Comparison of ENCODE assay signal across 10 mouse cellular contexts in the genomic region with DNA sequence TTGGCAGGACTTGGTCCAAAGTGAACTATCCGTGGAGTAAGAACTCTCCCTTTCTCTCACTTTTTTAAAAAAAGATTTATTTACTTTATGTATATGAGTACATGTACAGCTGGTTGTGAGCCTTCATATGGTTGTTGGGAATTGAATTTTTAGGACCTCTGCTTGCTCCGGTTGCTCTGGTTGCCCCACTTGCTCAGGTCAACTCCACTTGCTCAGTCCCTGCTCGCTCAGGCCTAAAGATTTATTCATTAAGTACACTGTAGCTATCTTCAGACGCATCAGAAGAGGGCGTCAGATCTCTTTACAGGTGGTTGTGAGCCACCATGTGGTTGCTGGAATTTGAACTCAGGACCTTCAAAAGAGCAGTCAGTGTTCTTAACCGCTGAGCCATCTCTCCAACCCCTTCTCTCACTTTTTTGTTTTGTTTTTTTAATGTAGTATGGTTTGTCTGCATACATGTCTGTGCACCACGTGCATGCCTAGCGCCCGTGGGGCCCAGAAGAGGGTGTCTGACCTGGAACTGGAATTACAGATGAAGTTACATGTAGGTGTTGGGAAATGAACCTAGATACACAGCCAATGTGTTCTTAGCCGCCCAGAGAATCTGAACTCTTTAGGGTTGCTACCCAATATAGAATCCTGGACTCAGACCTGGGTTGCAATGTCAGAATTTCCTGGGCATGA. TPM values are rescaled to one million over a fixed set of nuclear protein-coding genes. Genes with fewer than 3 reads are reported as not detected.
A peak's percentile ranks its signal among the peaks of the same experiment; 100 is the strongest.
DNase-seq lines count a peak whose midpoint lies in the region; ATAC-seq and TF ChIP-seq lines count a peak whose summit lies in the region.
"Not testable (repeated sequence)": the region's sequence is repeated elsewhere in the genome, so short reads cannot be mapped to it uniquely, and the experiment has no call there.
"Had no signal": no experiment of that assay in that cellular context is flagged by ENCODE, and none has a peak within 500 bp of the region (broad histone marks: within the 10 kb centered on the region; RNA-seq: fewer than 3 reads in every experiment).

No protein-coding gene starts in this region.

- TF ChIP-seq POLR2A in ES-Bruce4 (IDR thresholded peaks at IDR 0.05; ENCODE audit: insufficient read depth, low read length); testis, adult 2 months (IDR thresholded peaks at IDR 0.05; ENCODE audit: control insufficient read depth, low read depth, low read length): not testable (repeated sequence)

- not testable (repeated sequence) for ATAC-seq in embryonic facial prominence, embryonic 14.5 days (ENCODE audit: low read depth); heart, embryonic 11.5 days (replicated peaks; ENCODE audit: insufficient number of reproducible peaks, low FRiP score, low TSS enrichment); hindbrain, postnatal 0 days; lung, embryonic 14.5 days (ENCODE audit: insufficient read depth)
- 0 out of 2 replicates have a peak, but pooled peaks have one; percentile 1 for ATAC-seq in midbrain, postnatal 0 days (ENCODE audit: low FRiP score)

- peak overlapping the region; percentile 72 for H3K27ac ChIP-seq in ES-Bruce4 (ENCODE audit: insufficient read depth, low read length)
- peak overlapping the region; percentile 48; the same call in 1 of the 2 replicates for H3K27ac ChIP-seq in embryonic facial prominence, embryonic 14.5 days (replicated peaks; ENCODE audit: low read depth, low read length)
- H3K27ac ChIP-seq in heart, embryonic 11.5 days (ENCODE audit: low read depth, low read length), result 0 out of 2 replicates have a peak overlapping the region, but pooled peaks have one; percentile 29
- peak overlapping the region; percentile 36; the same call in 1 of the 2 replicates for H3K27ac ChIP-seq in hindbrain, postnatal 0 days
- H3K27ac ChIP-seq in limb, embryonic 10.5 days, result peak overlapping the region; percentile 25; the same call in 1 of the 2 replicates
- H3K27ac ChIP-seq in lung, embryonic 14.5 days (ENCODE audit: low read depth), result peak overlapping the region; percentile 58
- not testable (repeated sequence) for H3K27ac ChIP-seq in midbrain, postnatal 0 days (ENCODE audit: low read depth, low read length); testis, adult 2 months (ENCODE audit: control insufficient read depth, insufficient read depth, low read depth, low read length)

- not testable (repeated sequence) for TF ChIP-seq CTCF in ES-Bruce4 (IDR thresholded peaks at IDR 0.05; ENCODE audit: low read depth, low read length); testis, adult 2 months (IDR thresholded peaks at IDR 0.05; ENCODE audit: control insufficient read depth, insufficient read depth, insufficient replicate concordance, low read depth, low read length)
- peak; percentile 14; the same call in 1 of the 2 replicates for TF ChIP-seq CTCF in hindbrain, postnatal 0 days (IDR thresholded peaks at IDR 0.05; ENCODE audit: low read depth)
- peak; percentile 3; the same call in 1 of the 2 replicates for TF ChIP-seq CTCF in lung, embryonic 14.5 days (IDR thresholded peaks at IDR 0.05; ENCODE audit: low read depth)
- peak; percentile 25; the same call in 1 of the 2 replicates for TF ChIP-seq CTCF in midbrain, postnatal 0 days (IDR thresholded peaks at IDR 0.05)

- TF ChIP-seq EP300 in ES-Bruce4 (IDR thresholded peaks at IDR 0.05; ENCODE audit: insufficient read depth, low read depth, low read length), result not testable (repeated sequence)

- 52% methylated on average over 10 of the region's 10 CpGs for WGBS in embryonic facial prominence, embryonic 14.5 days
- WGBS in heart, embryonic 11.5 days (ENCODE audit: insufficient replicate concordance), result 53% methylated on average over 10 of the region's 10 CpGs
- 44% methylated on average over 10 of the region's 10 CpGs for WGBS in hindbrain, postnatal 0 days
- 52% methylated on average over 10 of the region's 10 CpGs for WGBS in limb, embryonic 10.5 days
- 46% methylated on average over 10 of the region's 10 CpGs for WGBS in lung, embryonic 14.5 days
- WGBS in midbrain, postnatal 0 days, result 52% methylated on average over 10 of the region's 10 CpGs

- not testable (repeated sequence) for H3K36me3 ChIP-seq in ES-Bruce4 (ENCODE audit: control insufficient read depth, insufficient read depth, low read length, poor library complexity, severe bottlenecking); embryonic facial prominence, embryonic 14.5 days (ENCODE audit: control insufficient read depth, insufficient read depth, low read length); heart, embryonic 11.5 days (ENCODE audit: control insufficient read depth, insufficient read depth, low read length); hindbrain, postnatal 0 days (ENCODE audit: insufficient read depth, low read length); lung, embryonic 14.5 days (ENCODE audit: insufficient read depth); midbrain, postnatal 0 days (ENCODE audit: insufficient read depth, low read length); testis, adult 2 months (ENCODE audit: control insufficient read depth, insufficient read depth, low read length)
- peaks cover 11% of the 10 kb centered on the region for H3K36me3 ChIP-seq in limb, embryonic 10.5 days

- peak overlapping the region; percentile 33 for H3K4me3 ChIP-seq in ES-Bruce4 (ENCODE audit: low read depth, low read length)
- peak overlapping the region; percentile 86 for H3K4me3 ChIP-seq in embryonic facial prominence, embryonic 14.5 days (ENCODE audit: low read depth, low read length)
- peak overlapping the region; percentile 94 for H3K4me3 ChIP-seq in heart, embryonic 11.5 days (ENCODE audit: low read depth, low read length)
- H3K4me3 ChIP-seq in hindbrain, postnatal 0 days (ENCODE audit: low read length), result peak overlapping the region; percentile 78
- H3K4me3 ChIP-seq in limb, embryonic 10.5 days, result peak overlapping the region; percentile 74
- peak overlapping the region; percentile 91 for H3K4me3 ChIP-seq in lung, embryonic 14.5 days (ENCODE audit: low read depth, low read length)
- H3K4me3 ChIP-seq in midbrain, postnatal 0 days (ENCODE audit: low read depth, low read length), result peak overlapping the region; percentile 86; the same call in 1 of the 2 replicates
- peak overlapping the region; percentile 92 for H3K4me3 ChIP-seq in testis, adult 2 months (ENCODE audit: control insufficient read depth, low read depth, low read length)

- not testable (repeated sequence) for H3K27me3 ChIP-seq in ES-Bruce4 (ENCODE audit: control insufficient read depth, insufficient read depth, low read length, poor library complexity, severe bottlenecking); embryonic facial prominence, embryonic 14.5 days (replicated peaks; ENCODE audit: control insufficient read depth, insufficient read depth, low read length); heart, embryonic 11.5 days (ENCODE audit: control insufficient read depth, insufficient read depth, low read length); hindbrain, postnatal 0 days (ENCODE audit: insufficient read depth, low read length); limb, embryonic 10.5 days (ENCODE audit: low read depth, poor library complexity, severe bottlenecking); lung, embryonic 14.5 days (ENCODE audit: insufficient read depth, low read length); midbrain, postnatal 0 days (ENCODE audit: insufficient read depth, low read length); testis, adult 2 months (ENCODE audit: control insufficient read depth, insufficient read depth, low read length)

- H3K9ac ChIP-seq in ES-Bruce4 (ENCODE audit: low read depth, poor library complexity, severe bottlenecking), result peak overlapping the region; percentile 59; the same call in 1 of the 2 replicates
- H3K9ac ChIP-seq in embryonic facial prominence, embryonic 14.5 days (ENCODE audit: low read depth, low read length); heart, embryonic 11.5 days (ENCODE audit: low read depth, low read length); hindbrain, postnatal 0 days (replicated peaks; ENCODE audit: low read length); lung, embryonic 14.5 days; midbrain, postnatal 0 days (replicated peaks; ENCODE audit: low read length, poor library complexity, severe bottlenecking): not testable (repeated sequence)

- H3K4me1 ChIP-seq in ES-Bruce4 (ENCODE audit: control insufficient read depth, insufficient read depth, low read length); heart, embryonic 11.5 days (ENCODE audit: control insufficient read depth, insufficient read depth, low read length); hindbrain, postnatal 0 days (ENCODE audit: insufficient read depth, low read length); lung, embryonic 14.5 days (ENCODE audit: insufficient read depth); midbrain, postnatal 0 days (ENCODE audit: insufficient read depth, low read length); testis, adult 2 months (ENCODE audit: control insufficient read depth, insufficient read depth, low read length): not testable (repeated sequence)
- H3K4me1 ChIP-seq in embryonic facial prominence, embryonic 14.5 days (ENCODE audit: control insufficient read depth, insufficient read depth, low read length), result peaks cover 11% of the 10 kb centered on the region; the same call in 1 of the 2 replicates
- H3K4me1 ChIP-seq in limb, embryonic 10.5 days, result peaks cover 16% of the 10 kb centered on the region

- H3K9me3 ChIP-seq in ES-Bruce4 (replicated peaks; ENCODE audit: control insufficient read depth, insufficient read depth, low read length, poor library complexity, severe bottlenecking); embryonic facial prominence, embryonic 14.5 days (ENCODE audit: control insufficient read depth, low read length); heart, embryonic 11.5 days (replicated peaks; ENCODE audit: control insufficient read depth, low read length); hindbrain, postnatal 0 days (ENCODE audit: low read length); limb, embryonic 10.5 days (replicated peaks); lung, embryonic 14.5 days (ENCODE audit: low read depth, low read length); midbrain, postnatal 0 days (ENCODE audit: low read length): not testable (repeated sequence)

- DNase-seq in embryonic facial prominence, embryonic 14.5 days (ENCODE audit: low spot score); hindbrain, postnatal 0 days (ENCODE audit: low spot score); limb, embryonic 10.5 days (ENCODE audit: low spot score); lung, embryonic 14.5 days; midbrain, postnatal 0 days (ENCODE audit: low spot score): not testable (repeated sequence)

- peak overlapping the region; percentile 43 for H3K4me2 ChIP-seq in embryonic facial prominence, embryonic 14.5 days (ENCODE audit: low read depth, low read length)
- H3K4me2 ChIP-seq in heart, embryonic 11.5 days, result peak overlapping the region; percentile 39
- H3K4me2 ChIP-seq in hindbrain, postnatal 0 days (ENCODE audit: low read depth, low read length), result peak overlapping the region; percentile 65
- H3K4me2 ChIP-seq in lung, embryonic 14.5 days, result peak overlapping the region; percentile 46
- 0 out of 2 replicates have a peak overlapping the region, but pooled peaks have one; percentile 24 for H3K4me2 ChIP-seq in midbrain, postnatal 0 days (ENCODE audit: low read depth, low read length, poor library complexity, severe bottlenecking)

RNA-seq across cellular contexts. Expression of a gene that starts 12.8 kb away (rescaled TPM):
- polyA plus RNA-seq in ES-Bruce4 (2011; ENCODE audit: insufficient read depth, insufficient read length, low read depth, missing spikeins), result 0.42 and 0.99 TPM in 2 replicates
- polyA plus RNA-seq in embryonic facial prominence, embryonic 14.5 days (2014; fragmentation: Nextera tagmentation; extraction: Ambion mirVana), result 3.3 and 4.9 TPM in 2 replicates
- 0.86 and 1.6 TPM in 2 replicates for polyA plus RNA-seq in heart, embryonic 11.5 days (2014; fragmentation: Nextera tagmentation; extraction: Ambion mirVana)
- total RNA-seq in hindbrain, postnatal 0 days (2014; rRNA removed), result 4.7 and 7.0 TPM in 2 replicates
- polyA plus RNA-seq in hindbrain, postnatal 0 days (2015; fragmentation: Nextera tagmentation; extraction: Ambion mirVana), result 0.71 and 1.1 TPM in 2 replicates
- polyA plus RNA-seq in limb, embryonic 10.5 days (2016; fragmentation: Nextera tagmentation; extraction: Ambion mirVana), result 1.7 and 2.7 TPM in 2 replicates
- polyA plus RNA-seq in lung, embryonic 14.5 days (2014; fragmentation: Nextera tagmentation; extraction: Ambion mirVana), result 1.8 and 2.6 TPM in 2 replicates
- 5.0 and 5.6 TPM in 2 replicates for total RNA-seq in midbrain, postnatal 0 days (2014; rRNA removed)
- polyA plus RNA-seq in midbrain, postnatal 0 days (2015; fragmentation: Nextera tagmentation; extraction: Ambion mirVana), result 0.94 and 1.1 TPM in 2 replicates
- polyA plus RNA-seq in testis, adult 2 months (2012; rRNA removed), result 6.4 and 9.3 TPM in 2 replicates

RNA-seq across cellular contexts. Expression of a gene that starts 14.4 kb away (rescaled TPM):
- 13.0 and 15.3 TPM in 2 replicates for polyA plus RNA-seq in ES-Bruce4 (2011; ENCODE audit: insufficient read depth, insufficient read length, low read depth, missing spikeins)
- 13.3 and 18.6 TPM in 2 replicates for polyA plus RNA-seq in embryonic facial prominence, embryonic 14.5 days (2014; fragmentation: Nextera tagmentation; extraction: Ambion mirVana)
- polyA plus RNA-seq in heart, embryonic 11.5 days (2014; fragmentation: Nextera tagmentation; extraction: Ambion mirVana), result 14.0 and 17.6 TPM in 2 replicates
- 32.4 and 36.3 TPM in 2 replicates for total RNA-seq in hindbrain, postnatal 0 days (2014; rRNA removed)
- polyA plus RNA-seq in hindbrain, postnatal 0 days (2015; fragmentation: Nextera tagmentation; extraction: Ambion mirVana), result 28.0 and 33.5 TPM in 2 replicates
- polyA plus RNA-seq in limb, embryonic 10.5 days (2016; fragmentation: Nextera tagmentation; extraction: Ambion mirVana), result 35.0 and 38.7 TPM in 2 replicates
- 22.3 and 25.2 TPM in 2 replicates for polyA plus RNA-seq in lung, embryonic 14.5 days (2014; fragmentation: Nextera tagmentation; extraction: Ambion mirVana)
- 35.1 and 38.0 TPM in 2 replicates for total RNA-seq in midbrain, postnatal 0 days (2014; rRNA removed)
- 25.6 and 30.6 TPM in 2 replicates for polyA plus RNA-seq in midbrain, postnatal 0 days (2015; fragmentation: Nextera tagmentation; extraction: Ambion mirVana)
- 61.5 and 69.3 TPM in 2 replicates for polyA plus RNA-seq in testis, adult 2 months (2012; rRNA removed)

RNA-seq across cellular contexts. Expression of a gene that starts 14.5 kb away (rescaled TPM):
- polyA plus RNA-seq in ES-Bruce4 (2011; ENCODE audit: insufficient read depth, insufficient read length, low read depth, missing spikeins), result 15.4 and 16.4 TPM in 2 replicates
- polyA plus RNA-seq in embryonic facial prominence, embryonic 14.5 days (2014; fragmentation: Nextera tagmentation; extraction: Ambion mirVana), result 57.7 and 58.5 TPM in 2 replicates
- 75.8 and 77.2 TPM in 2 replicates for polyA plus RNA-seq in heart, embryonic 11.5 days (2014; fragmentation: Nextera tagmentation; extraction: Ambion mirVana)
- total RNA-seq in hindbrain, postnatal 0 days (2014; rRNA removed), result 71.7 and 74.1 TPM in 2 replicates
- polyA plus RNA-seq in hindbrain, postnatal 0 days (2015; fragmentation: Nextera tagmentation; extraction: Ambion mirVana), result 94.1 and 97.6 TPM in 2 replicates
- 68.8 and 76.1 TPM in 2 replicates for polyA plus RNA-seq in limb, embryonic 10.5 days (2016; fragmentation: Nextera tagmentation; extraction: Ambion mirVana)
- 57.9 and 60.2 TPM in 2 replicates for polyA plus RNA-seq in lung, embryonic 14.5 days (2014; fragmentation: Nextera tagmentation; extraction: Ambion mirVana)
- 49.6 and 50.1 TPM in 2 replicates for total RNA-seq in midbrain, postnatal 0 days (2014; rRNA removed)
- 86.8 and 88.7 TPM in 2 replicates for polyA plus RNA-seq in midbrain, postnatal 0 days (2015; fragmentation: Nextera tagmentation; extraction: Ambion mirVana)
- 597 and 738 TPM in 2 replicates for polyA plus RNA-seq in testis, adult 2 months (2012; rRNA removed)

RNA-seq across cellular contexts. Expression of a gene that starts 18.0 kb away (rescaled TPM):
- polyA plus RNA-seq in ES-Bruce4 (2011; ENCODE audit: insufficient read depth, insufficient read length, low read depth, missing spikeins), result not detected in 2 replicates
- 1.5 and 2.0 TPM in 2 replicates for polyA plus RNA-seq in embryonic facial prominence, embryonic 14.5 days (2014; fragmentation: Nextera tagmentation; extraction: Ambion mirVana)
- polyA plus RNA-seq in heart, embryonic 11.5 days (2014; fragmentation: Nextera tagmentation; extraction: Ambion mirVana), result 0.21 and 0.42 TPM in 2 replicates
- 0.47 and 4.0 TPM in 2 replicates for total RNA-seq in hindbrain, postnatal 0 days (2014; rRNA removed)
- polyA plus RNA-seq in hindbrain, postnatal 0 days (2015; fragmentation: Nextera tagmentation; extraction: Ambion mirVana), result 1.3 and 1.4 TPM in 2 replicates
- 0.24 TPM in 1 of 2 replicates, not detected in the other for polyA plus RNA-seq in limb, embryonic 10.5 days (2016; fragmentation: Nextera tagmentation; extraction: Ambion mirVana)
- 0.37 TPM in 1 of 2 replicates, not detected in the other for polyA plus RNA-seq in lung, embryonic 14.5 days (2014; fragmentation: Nextera tagmentation; extraction: Ambion mirVana)
- 0.57 TPM in 1 of 2 replicates, not detected in the other for total RNA-seq in midbrain, postnatal 0 days (2014; rRNA removed)
- 0.83 and 0.95 TPM in 2 replicates for polyA plus RNA-seq in midbrain, postnatal 0 days (2015; fragmentation: Nextera tagmentation; extraction: Ambion mirVana)
- polyA plus RNA-seq in testis, adult 2 months (2012; rRNA removed), result 7.5 and 7.9 TPM in 2 replicates
- total RNA-seq: gastrocnemius, postnatal 25 days had no signal
- polyA plus RNA-seq: CD4-positive, CD25-positive, alpha-beta regulatory T cell, adult 4 months had no signal

RNA-seq across cellular contexts. Expression of a gene that starts 23.2 kb away (rescaled TPM):
- polyA plus RNA-seq in ES-Bruce4 (2011; ENCODE audit: insufficient read depth, insufficient read length, low read depth, missing spikeins), result 20.4 and 22.8 TPM in 2 replicates
- 21.7 and 23.7 TPM in 2 replicates for polyA plus RNA-seq in embryonic facial prominence, embryonic 14.5 days (2014; fragmentation: Nextera tagmentation; extraction: Ambion mirVana)
- 17.5 and 20.9 TPM in 2 replicates for polyA plus RNA-seq in heart, embryonic 11.5 days (2014; fragmentation: Nextera tagmentation; extraction: Ambion mirVana)
- 45.9 and 55.3 TPM in 2 replicates for total RNA-seq in hindbrain, postnatal 0 days (2014; rRNA removed)
- 26.3 and 26.4 TPM in 2 replicates for polyA plus RNA-seq in hindbrain, postnatal 0 days (2015; fragmentation: Nextera tagmentation; extraction: Ambion mirVana)
- 31.6 and 42.2 TPM in 2 replicates for polyA plus RNA-seq in limb, embryonic 10.5 days (2016; fragmentation: Nextera tagmentation; extraction: Ambion mirVana)
- 23.8 and 30.2 TPM in 2 replicates for polyA plus RNA-seq in lung, embryonic 14.5 days (2014; fragmentation: Nextera tagmentation; extraction: Ambion mirVana)
- total RNA-seq in midbrain, postnatal 0 days (2014; rRNA removed), result 51.8 and 60.8 TPM in 2 replicates
- polyA plus RNA-seq in midbrain, postnatal 0 days (2015; fragmentation: Nextera tagmentation; extraction: Ambion mirVana), result 28.4 and 29.5 TPM in 2 replicates
- polyA plus RNA-seq in testis, adult 2 months (2012; rRNA removed), result 13.9 and 16.5 TPM in 2 replicates

Comparison
In these comparisons a context has a peak if more than half of its experiments do, and no peak if none do; other contexts are left out.
1. H3K4me3 ChIP-seq: peak in every context shown above with its lines; median percentile 94 in heart, embryonic 11.5 days; 92 in testis, adult 2 months; 91 in lung, embryonic 14.5 days; 86 in embryonic facial prominence, embryonic 14.5 days; 86 in midbrain, postnatal 0 days; 78 in hindbrain, postnatal 0 days; 74 in limb, embryonic 10.5 days; 33 in ES-Bruce4.